Mouse (Mus musculus): ENCODE measurements around the gene Dpagt1. TPM values are rescaled to one million over a fixed set of nuclear protein-coding genes. Genes with fewer than 3 reads are reported as not detected.
"Not testable (repeated sequence)": the region's sequence is repeated elsewhere in the genome, so short reads cannot be mapped to it uniquely, and the experiment has no call there.

Gene Dpagt1
- polyA plus RNA-seq, 1 experiment from 2014 or later: 38.2 TPM

- not testable (repeated sequence) for H3K9me3 ChIP-seq (replicated peaks; ENCODE audit: control insufficient read depth, low read length); H3K4me3 ChIP-seq (ENCODE audit: low read depth, low read length); DNase-seq (ENCODE audit: low spot score); H3K27me3 ChIP-seq (replicated peaks; ENCODE audit: control insufficient read depth, insufficient read depth, low read length); H3K4me1 ChIP-seq (ENCODE audit: control insufficient read depth, insufficient read depth, low read length); H3K4me2 ChIP-seq (ENCODE audit: low read length); ATAC-seq; H3K27ac ChIP-seq (ENCODE audit: low read depth, low read length); H3K9ac ChIP-seq (ENCODE audit: low read length)
- 95% methylated on average over 3 of the region's 3 CpGs for WGBS
- peaks cover 74% of the 10 kb centered on the region for H3K36me3 ChIP-seq (ENCODE audit: control insufficient read depth, insufficient read depth, low read length)
Observed at GRCm38 (mm10) chr9:44300001-44300400, 25.8 kb upstream of the Dpagt1 start.

- ATAC-seq (peak; percentile 100), DNase-seq (ENCODE audit: low spot score) (peak; percentile 100)
- peaks cover 3% of the 10 kb centered on the region for H3K4me1 ChIP-seq (ENCODE audit: control insufficient read depth, insufficient read depth, low read length)
- WGBS: under 1% methylated on average over 54 of the region's 54 CpGs
- H3K27ac ChIP-seq (ENCODE audit: low read depth, low read length): peak within 1 kb of the TSS; percentile 63; the same call in 1 of the 2 replicates
- no peaks in the 10 kb centered on the region for H3K27me3 ChIP-seq (replicated peaks; ENCODE audit: control insufficient read depth, insufficient read depth, low read length)
- H3K4me3 ChIP-seq (ENCODE audit: low read depth, low read length): peak within 1 kb of the TSS; percentile 94
- peak within 1 kb of the TSS; percentile 91 for H3K9ac ChIP-seq (ENCODE audit: low read length)
- H3K9me3 ChIP-seq (replicated peaks; ENCODE audit: control insufficient read depth, low read length): no peaks in the 10 kb centered on the region
- H3K36me3 ChIP-seq (ENCODE audit: control insufficient read depth, insufficient read depth, low read length): peaks cover 35% of the 10 kb centered on the region
- peak within 1 kb of the TSS; percentile 85 for H3K4me2 ChIP-seq (ENCODE audit: low read length)
Observed at GRCm38 (mm10) chr9:44305466-44306079, 20.2 kb upstream of the Dpagt1 start, which contains the start of gene Hinfp. Gene Hinfp (minus strand): TSS chr9:44305671.

GRCm38 (mm10) chr9:44306532-44306931 is 19.3 kb upstream of the Dpagt1 start:
- DNase-seq (ENCODE audit: low spot score): no peak

GRCm38 (mm10) chr9:44307248-44307647 is 18.6 kb upstream of the Dpagt1 start:
- Histone ChIP-seq H3K27me3 (replicated peaks; ENCODE audit: control insufficient read depth, insufficient read depth, low read length) (no peaks in the 10 kb centered on the region), H3K4me3 (ENCODE audit: low read depth, low read length) (no peak overlapping the region), H3K4me1 (ENCODE audit: control insufficient read depth, insufficient read depth, low read length) (peaks cover 3% of the 10 kb centered on the region), H3K27ac (ENCODE audit: low read depth, low read length) (no peak overlapping the region), H3K36me3 (ENCODE audit: control insufficient read depth, insufficient read depth, low read length) (peaks cover 24% of the 10 kb centered on the region), H3K9ac (ENCODE audit: low read length) (no peak overlapping the region), H3K9me3 (replicated peaks; ENCODE audit: control insufficient read depth, low read length) (no peaks in the 10 kb centered on the region), H3K4me2 (ENCODE audit: low read length) (no peak overlapping the region)
- DNase-seq (ENCODE audit: low spot score): no peak
- WGBS: 88% methylated on average over 2 of the region's 2 CpGs
- no peak for ATAC-seq

More at GRCm38 (mm10) chr9:44306532-44306931, 19.3 kb upstream of the Dpagt1 start:
- 89% methylated on average over 6 of the region's 6 CpGs for WGBS
- no peak for ATAC-seq
- Histone ChIP-seq H3K36me3 (ENCODE audit: control insufficient read depth, insufficient read depth, low read length) (peaks cover 31% of the 10 kb centered on the region), H3K4me2 (ENCODE audit: low read length) (no peak overlapping the region), H3K4me1 (ENCODE audit: control insufficient read depth, insufficient read depth, low read length) (peaks cover 3% of the 10 kb centered on the region), H3K4me3 (ENCODE audit: low read depth, low read length) (no peak overlapping the region), H3K9ac (ENCODE audit: low read length) (no peak overlapping the region), H3K27me3 (replicated peaks; ENCODE audit: control insufficient read depth, insufficient read depth, low read length) (no peaks in the 10 kb centered on the region), H3K9me3 (replicated peaks; ENCODE audit: control insufficient read depth, low read length) (no peaks in the 10 kb centered on the region), H3K27ac (ENCODE audit: low read depth, low read length) (no peak overlapping the region)

DNA sequence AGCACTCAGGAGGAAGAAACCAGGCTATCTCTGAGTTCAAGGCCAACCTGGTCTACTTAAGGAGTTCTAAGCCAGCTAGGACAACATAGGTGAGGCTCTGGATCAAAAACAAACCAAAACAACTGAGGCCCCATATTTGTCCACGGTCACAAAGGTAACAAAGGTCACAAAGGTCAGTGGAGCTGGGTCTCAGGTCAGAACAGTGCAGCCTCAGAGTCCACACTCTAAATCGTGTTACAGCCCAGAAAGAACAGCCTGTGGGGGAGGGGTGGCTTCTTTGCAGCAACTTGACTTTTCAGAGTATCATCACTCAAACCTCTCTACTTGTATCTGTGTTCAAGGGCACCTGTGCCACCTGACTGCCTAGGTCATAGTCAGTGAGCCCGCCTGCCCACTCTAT is 16.1 kb upstream of the Dpagt1 start:
- no peak overlapping the region for H3K9ac ChIP-seq (ENCODE audit: low read length)
- H3K36me3 ChIP-seq (ENCODE audit: control insufficient read depth, insufficient read depth, low read length): peaks cover 37% of the 10 kb centered on the region
- H3K4me3 ChIP-seq (ENCODE audit: low read depth, low read length): no peak overlapping the region
- H3K27me3 ChIP-seq (replicated peaks; ENCODE audit: control insufficient read depth, insufficient read depth, low read length): no peaks in the 10 kb centered on the region
- H3K4me1 ChIP-seq (ENCODE audit: control insufficient read depth, insufficient read depth, low read length): peaks cover under 1% of the 10 kb centered on the region
- no peaks in the 10 kb centered on the region for H3K9me3 ChIP-seq (replicated peaks; ENCODE audit: control insufficient read depth, low read length)
- no peak overlapping the region for H3K4me2 ChIP-seq (ENCODE audit: low read length)
- H3K27ac ChIP-seq (ENCODE audit: low read depth, low read length): no peak overlapping the region
- DNase-seq (ENCODE audit: low spot score) (no peak), ATAC-seq (no peak)
- 64% methylated on average over 3 of the region's 3 CpGs for WGBS

DNA sequence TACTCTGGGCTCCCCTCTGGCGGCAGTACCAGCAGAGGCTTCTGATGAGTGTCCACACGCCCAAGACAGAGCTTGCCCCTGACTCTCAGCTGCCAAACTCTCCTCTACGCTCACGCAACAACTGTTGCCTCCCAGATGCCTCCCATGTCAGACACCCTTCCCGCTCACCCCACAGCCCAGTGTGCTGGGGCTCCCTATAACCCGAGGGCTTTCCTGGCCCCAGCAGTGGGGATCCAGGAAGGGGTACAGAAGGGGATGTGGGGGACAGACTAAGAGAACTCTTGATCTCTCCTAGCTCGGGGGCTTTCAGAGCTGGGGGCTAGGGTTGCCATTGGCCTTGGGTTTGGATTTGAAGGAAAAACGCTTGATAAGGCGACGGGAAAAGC is 15.1 kb upstream of the Dpagt1 start:
- no peak overlapping the region for H3K9ac ChIP-seq (ENCODE audit: low read length)
- peaks cover 47% of the 10 kb centered on the region for H3K36me3 ChIP-seq (ENCODE audit: control insufficient read depth, insufficient read depth, low read length)
- DNase-seq (ENCODE audit: low spot score): no peak
- no peaks in the 10 kb centered on the region for H3K27me3 ChIP-seq (replicated peaks; ENCODE audit: control insufficient read depth, insufficient read depth, low read length)
- H3K4me1 ChIP-seq (ENCODE audit: control insufficient read depth, insufficient read depth, low read length): no peaks in the 10 kb centered on the region
- H3K27ac ChIP-seq (ENCODE audit: low read depth, low read length): no peak overlapping the region
- WGBS: 29% methylated on average over 10 of the region's 10 CpGs
- no peak for ATAC-seq
- H3K9me3 ChIP-seq (replicated peaks; ENCODE audit: control insufficient read depth, low read length): no peaks in the 10 kb centered on the region
- no peak overlapping the region for H3K4me2 ChIP-seq (ENCODE audit: low read length)
- H3K4me3 ChIP-seq (ENCODE audit: low read depth, low read length): no peak overlapping the region

DNA sequence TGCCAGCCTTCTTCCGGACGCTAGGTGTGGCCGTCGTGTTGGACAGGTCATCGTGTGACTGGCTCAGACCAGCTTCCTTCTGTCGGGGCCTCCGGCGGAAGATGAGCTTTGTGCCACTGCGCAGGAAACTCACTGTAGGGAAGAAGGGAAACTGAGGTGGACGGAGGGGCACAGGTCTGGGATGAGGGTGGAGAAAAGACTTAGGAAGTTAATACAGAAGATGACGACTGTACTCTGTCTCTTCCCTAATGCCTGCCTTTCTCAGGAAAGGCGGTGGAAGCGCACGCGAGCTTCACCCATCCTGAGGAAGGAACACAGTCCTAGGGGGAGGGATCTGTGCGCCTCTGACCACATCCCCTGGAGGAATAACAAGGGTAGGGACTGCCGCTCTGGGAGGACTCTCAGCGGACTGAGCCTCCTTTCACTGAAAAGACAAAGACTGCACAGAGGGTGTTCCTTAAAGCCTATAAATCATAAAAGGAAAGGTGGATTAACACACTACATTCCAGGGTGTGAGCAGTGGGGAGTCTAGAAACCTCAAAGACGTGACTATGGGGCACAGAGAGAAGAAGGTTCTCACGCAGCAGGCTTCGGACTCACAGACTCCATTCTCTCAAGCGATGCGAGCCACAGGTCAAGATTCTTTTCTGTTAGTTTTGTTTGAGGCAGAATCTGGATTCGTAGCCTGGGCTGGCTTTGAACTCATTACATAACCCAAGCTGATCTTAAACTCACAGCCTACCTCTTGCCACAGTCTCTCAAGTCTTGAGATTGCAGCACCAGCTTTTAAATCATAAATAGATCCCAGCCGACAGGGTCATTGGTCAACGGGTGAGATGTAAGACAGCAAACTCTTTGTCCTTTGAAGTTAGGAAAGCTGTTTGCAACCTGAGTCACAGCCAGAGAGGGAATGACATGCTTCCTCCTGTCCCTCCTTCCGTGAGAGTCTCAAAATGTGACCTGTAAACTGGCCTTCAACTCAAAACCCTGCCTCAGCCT is 14.4 kb upstream of the Dpagt1 start:
- ATAC-seq (no peak), DNase-seq (ENCODE audit: low spot score) (no peak)
- Histone ChIP-seq H3K27ac (ENCODE audit: low read depth, low read length) (no peak overlapping the region), H3K27me3 (replicated peaks; ENCODE audit: control insufficient read depth, insufficient read depth, low read length) (no peaks in the 10 kb centered on the region), H3K4me3 (ENCODE audit: low read depth, low read length) (no peak overlapping the region), H3K36me3 (ENCODE audit: control insufficient read depth, insufficient read depth, low read length) (peaks cover 53% of the 10 kb centered on the region), H3K4me2 (ENCODE audit: low read length) (no peak overlapping the region), H3K4me1 (ENCODE audit: control insufficient read depth, insufficient read depth, low read length) (no peaks in the 10 kb centered on the region), H3K9ac (ENCODE audit: low read length) (0 out of 2 replicates have a peak overlapping the region, but pooled peaks have one; percentile 22), H3K9me3 (replicated peaks; ENCODE audit: control insufficient read depth, low read length) (no peaks in the 10 kb centered on the region)
- 7% methylated on average over 27 of the region's 27 CpGs for WGBS

GRCm38 (mm10) chr9:44313476-44314256 is 12.2 kb upstream of the Dpagt1 start:
- DNase-seq (ENCODE audit: low spot score) (peak; percentile 50), ATAC-seq (no peak)
- Histone ChIP-seq H3K9me3 (replicated peaks; ENCODE audit: control insufficient read depth, low read length) (no peaks in the 10 kb centered on the region), H3K4me3 (ENCODE audit: low read depth, low read length) (no peak overlapping the region), H3K9ac (ENCODE audit: low read length) (no peak overlapping the region), H3K27me3 (replicated peaks; ENCODE audit: control insufficient read depth, insufficient read depth, low read length) (no peaks in the 10 kb centered on the region), H3K27ac (ENCODE audit: low read depth, low read length) (no peak overlapping the region), H3K36me3 (ENCODE audit: control insufficient read depth, insufficient read depth, low read length) (peaks cover 61% of the 10 kb centered on the region), H3K4me2 (ENCODE audit: low read length) (no peak overlapping the region), H3K4me1 (ENCODE audit: control insufficient read depth, insufficient read depth, low read length) (peaks cover 10% of the 10 kb centered on the region)
- WGBS: 73% methylated on average over 19 of the region's 19 CpGs

All from forebrain, embryonic 14.5 days (tissue).